Mouse (Mus musculus): ENCODE results near the gene BC055324.
"Not testable (repeated sequence)": the region's sequence is repeated elsewhere in the genome, so short reads cannot be mapped to it uniquely, and the experiment has no call there.

BC055324 gene

DNA sequence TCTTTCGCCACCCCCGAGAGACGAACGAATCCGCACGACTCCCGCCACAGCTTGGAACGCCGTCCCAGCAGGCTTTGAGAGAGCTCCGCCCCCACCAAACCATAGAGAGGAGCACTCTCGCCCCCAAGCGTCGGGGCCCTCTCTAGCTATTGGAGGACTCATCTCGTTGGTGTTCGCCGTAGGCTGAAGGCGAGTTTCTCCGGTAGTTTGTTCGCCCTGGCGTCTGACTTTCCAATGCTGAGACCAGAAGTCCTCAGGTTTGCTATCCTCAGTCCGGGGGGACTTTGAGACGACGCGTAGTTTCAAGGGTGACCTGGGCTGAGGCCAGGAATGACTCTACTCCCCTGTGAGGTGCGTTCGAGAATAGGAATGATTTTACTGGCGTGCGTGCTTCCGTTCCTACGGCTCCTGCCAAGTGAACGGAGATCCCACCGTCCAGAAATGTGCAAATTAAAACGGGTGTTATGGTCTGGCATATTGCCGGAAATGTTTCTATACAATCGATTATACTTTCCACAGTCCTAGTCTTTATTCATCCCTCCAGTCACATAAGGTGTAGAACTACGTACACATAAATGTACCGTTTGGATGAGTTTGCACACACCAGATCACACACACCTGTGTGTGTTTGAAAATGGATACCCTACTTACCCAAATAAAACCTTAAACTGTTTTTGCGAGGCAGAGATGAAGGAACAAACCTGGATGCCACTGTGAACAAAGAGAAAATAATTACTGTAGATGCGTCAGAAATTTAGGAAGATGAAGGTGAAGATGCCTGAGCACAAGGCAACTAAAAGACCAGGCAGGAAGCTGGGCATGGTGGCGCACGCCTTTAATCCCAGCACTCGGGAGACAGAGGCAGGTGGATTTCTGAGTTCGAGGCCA, at the start of gene BC055324, which contains the start of gene Mettl18:
TSS of gene BC055324 (minus strand) at position 76 of the 888 bp plus-strand sequence.
TSS of gene Mettl18 (plus strand) at position 169 of the 888 bp plus-strand sequence.
- in situ Hi-C loops (cut with MseI, MboI), result no loop called here

DNA sequence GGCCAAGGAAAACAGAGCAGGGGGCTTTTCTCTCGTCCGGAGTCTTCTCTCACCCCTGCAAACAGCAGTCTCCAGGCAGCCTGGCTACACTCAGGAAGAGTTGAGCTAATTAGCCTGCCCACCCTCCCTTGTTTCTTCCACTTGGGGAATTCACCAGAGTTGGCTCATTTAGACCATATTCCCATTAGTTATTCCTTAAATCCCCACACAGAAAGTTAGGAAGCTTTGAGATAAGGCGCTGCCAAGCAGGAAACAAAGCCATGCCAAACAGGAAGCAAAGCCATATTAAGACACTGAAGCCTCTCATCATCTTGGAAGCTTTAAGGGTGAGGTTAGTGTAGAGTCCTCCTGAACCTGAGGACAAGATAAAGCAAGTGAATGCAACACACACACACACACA, 49.0 kb upstream of the BC055324 start:
- in situ Hi-C loops (cut with MseI, MboI), result no loop called here

DNA sequence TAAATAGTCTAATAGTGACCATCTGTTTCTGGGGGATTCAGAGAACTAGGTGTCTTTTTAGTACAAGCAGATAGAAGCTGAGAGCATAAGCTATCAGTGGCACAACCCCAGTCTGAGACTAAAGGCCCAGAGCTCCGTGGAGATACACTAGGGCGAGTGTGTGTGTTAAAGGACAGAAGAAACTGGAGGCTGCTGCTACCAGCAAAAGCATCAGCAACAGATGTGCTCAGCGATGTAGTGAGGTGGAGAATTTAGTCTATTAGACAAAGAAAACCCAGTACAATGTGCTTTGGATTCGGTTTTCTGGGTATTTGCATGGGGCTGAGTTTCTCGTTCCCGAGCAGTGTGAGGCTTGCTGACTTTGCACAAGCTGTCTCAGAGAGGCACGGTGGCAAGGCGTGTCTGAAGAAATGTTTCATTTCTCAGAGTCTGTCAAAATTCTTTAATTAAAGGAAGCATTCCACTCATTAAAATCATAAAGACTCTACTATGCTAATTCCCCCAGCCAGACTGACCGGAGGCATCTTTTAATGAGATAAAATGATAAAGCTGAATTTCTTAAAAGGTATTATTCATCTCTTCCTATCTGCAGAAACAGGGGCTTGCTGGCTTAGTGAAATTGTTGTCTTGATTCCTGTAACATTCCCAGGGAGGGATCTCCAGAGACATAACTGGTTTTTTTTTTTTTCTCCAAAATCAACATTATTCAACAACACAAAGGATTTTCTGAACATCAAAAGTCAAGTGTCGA, 46.0 kb upstream of the BC055324 start:
- in situ Hi-C loops (cut with MseI, MboI), result no loop called here

DNA sequence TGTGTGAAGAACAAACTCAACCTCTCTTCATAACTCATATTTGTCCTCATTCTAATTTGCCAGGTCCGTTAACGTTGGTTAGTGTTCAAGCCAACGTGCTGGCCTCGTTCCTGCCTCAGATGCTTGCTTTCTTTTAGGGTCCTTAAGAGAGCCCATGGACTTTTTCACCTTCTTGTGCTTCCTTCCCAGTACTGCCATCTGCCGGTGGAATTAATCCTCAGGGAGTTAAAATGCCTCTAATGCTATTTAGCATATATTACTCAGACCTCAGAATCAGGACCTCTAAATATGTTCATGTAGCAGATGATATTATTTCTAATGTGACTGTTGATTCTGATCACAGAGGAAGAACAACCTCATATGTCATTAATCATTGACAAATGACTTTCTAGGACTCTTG, 32.8 kb upstream of the BC055324 start:
- in situ Hi-C loops (cut with MseI, MboI), result no loop called here

DNA sequence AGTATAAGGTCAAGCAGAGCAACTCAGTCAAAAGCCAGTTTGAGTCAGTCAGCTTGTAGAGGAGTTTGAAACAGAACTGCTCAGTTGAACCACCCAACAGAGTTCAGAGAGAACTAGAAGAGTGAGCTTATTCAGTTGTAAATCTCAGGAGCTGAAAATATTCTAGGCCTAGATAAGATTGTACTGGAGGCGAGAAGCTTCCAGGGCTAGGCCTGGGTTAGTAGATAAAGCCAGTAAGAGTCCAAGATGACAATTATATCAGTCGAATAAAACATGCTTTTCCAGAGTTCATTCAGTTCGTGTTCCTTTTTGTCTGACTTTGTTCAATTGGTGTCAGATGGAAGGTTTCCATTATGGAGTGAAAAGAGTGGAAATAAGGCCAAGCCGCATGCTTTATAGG, 31.1 kb upstream of the BC055324 start:
- in situ Hi-C loops (cut with MseI, MboI), result no loop called here

DNA sequence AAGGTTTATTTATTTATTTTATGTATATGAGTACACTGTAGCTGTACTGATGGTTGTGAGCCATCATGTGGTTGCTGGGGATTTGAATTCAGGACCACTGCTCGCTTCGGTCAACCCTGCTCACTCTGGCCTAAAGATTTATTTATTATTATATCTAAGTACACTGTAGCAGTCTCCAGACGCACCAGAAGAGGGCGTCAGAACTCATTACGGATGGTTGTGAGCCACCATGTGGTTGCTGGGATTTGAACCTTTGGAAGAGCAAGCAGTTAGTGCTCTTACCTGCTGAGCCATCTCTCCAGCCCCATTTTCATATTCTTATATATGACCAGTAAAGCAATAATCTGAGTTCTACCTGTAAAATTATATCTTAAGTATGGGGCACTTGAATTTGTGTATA, 27.5 kb upstream of the BC055324 start:
- in situ Hi-C loops (cut with MseI, MboI), result not testable (repeated sequence)

DNA sequence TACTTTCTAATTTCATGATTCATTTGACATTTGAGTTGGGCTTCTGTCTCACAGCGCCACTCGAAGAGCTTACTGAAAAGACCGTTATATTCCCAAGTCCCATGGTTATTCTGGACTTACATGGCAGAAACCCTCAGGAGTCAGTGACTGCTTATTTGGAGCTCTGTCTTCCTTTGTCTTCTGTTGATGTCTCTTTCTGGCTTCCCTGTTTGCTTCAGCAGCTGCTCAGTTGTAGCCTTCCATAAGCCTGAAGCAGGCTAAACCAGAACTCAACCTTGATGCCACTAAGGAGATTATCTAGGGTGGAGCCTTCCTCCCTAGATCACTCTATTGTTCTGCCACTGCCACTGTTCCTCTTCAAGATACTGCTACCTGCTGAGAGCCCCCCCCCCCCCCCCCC, 26.1 kb upstream of the BC055324 start:
- in situ Hi-C loops (cut with MseI, MboI), result not testable (repeated sequence)

DNA sequence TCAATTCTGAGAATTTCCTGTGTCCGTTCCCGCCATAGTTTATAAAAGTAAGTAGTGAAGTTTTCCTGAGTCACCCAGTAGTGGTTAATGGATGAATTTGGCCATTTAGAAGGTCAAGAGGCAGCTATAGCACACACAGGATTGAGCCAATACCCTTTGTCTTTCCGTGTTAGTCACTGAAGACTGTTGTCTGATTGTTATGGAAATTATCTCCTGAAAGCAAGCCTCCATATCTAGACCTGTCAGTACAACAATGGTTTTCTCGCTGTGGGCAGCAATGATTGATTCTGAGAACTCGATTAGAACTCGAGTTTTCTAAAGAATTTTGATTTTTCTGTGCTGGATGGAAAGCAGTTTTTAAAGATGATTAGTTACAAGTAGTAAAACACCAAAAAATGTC, 25.2 kb upstream of the BC055324 start:
- in situ Hi-C loops (cut with MseI, MboI), result loop anchor here in 1 of 2 experiments (10.0 kb wide), 1 partner anchor 115 kb away; no protein-coding TSS in a partner anchor

DNA sequence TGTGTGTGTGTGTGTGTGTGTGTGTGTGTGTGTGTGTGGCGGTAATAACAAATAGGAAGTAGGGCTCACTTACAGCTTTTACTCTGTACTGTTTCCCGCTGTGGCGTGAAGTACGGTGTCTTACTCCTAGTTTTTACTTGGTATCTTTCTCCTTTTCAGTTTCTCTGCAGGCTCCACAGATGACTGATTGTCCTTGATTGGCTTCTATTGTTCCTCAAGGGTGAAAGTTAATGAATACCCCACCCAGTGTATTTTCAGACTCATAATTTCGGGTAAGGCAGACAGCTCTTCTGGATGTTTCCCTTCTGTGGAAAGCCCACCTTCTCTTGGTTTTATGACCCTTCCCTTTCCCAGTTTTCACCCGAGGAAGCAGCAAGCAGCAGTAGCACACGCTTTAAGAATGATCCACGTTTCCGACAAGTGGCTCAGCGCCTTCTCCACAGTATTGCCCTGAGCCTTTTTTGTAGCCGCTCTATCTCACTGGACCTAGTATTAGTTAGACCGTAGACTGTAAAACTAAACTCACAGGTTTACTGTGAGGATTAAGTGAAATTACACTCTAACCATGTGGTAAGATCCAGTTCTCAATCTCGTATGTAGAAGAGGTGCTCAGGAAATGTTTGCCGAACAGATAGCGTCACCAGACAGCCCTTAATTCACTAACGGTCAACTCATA, 23.8 kb upstream of the BC055324 start:
- in situ Hi-C loops (cut with MseI, MboI), result loop anchor here in 1 of 2 experiments (10.0 kb wide), 1 partner anchor 116 kb away; no protein-coding TSS in a partner anchor

DNA sequence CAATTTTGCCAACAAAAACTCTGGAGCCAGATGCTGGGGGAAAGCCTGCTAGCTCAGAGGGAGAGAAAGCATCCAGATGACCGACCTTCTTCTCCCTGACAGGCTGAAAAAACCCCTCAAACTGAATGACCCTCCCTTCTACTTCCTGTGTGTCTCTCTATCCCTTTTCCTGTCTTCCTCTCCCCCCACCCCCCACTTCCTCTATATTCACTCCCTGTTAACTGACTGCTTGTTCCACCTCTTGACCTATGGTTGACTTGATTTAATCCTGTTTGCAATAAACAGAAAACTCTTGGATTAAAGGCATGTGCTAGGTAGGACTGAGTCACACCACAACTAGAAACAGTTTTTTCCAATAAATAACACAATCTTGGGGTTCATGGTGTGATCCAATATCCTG, 20.0 kb upstream of the BC055324 start:
- in situ Hi-C loops (cut with MseI, MboI), result loop anchor here in 1 of 2 experiments (10.0 kb wide), 1 partner anchor 120 kb away; no protein-coding TSS in a partner anchor

DNA sequence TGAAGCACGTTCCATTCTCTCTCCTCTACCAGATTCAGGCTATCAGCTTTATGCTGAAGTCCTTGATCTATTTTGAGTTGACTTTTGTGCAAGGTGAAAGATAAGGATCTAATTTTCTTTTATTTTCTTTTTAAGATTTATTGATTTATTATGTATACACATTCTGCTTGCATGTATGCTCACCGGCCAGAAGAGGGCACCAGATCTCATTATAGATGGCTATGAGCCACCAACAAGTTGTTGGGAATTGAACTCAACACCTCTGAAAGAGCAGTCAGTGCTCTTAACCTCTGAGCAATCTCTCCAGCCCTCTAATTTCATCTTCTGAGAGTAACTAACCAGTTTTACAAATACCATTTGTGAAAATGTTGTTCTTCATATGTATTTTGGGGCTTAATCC, 14.6 kb upstream of the BC055324 start:
- in situ Hi-C loops (cut with MseI, MboI), result no loop called here

DNA sequence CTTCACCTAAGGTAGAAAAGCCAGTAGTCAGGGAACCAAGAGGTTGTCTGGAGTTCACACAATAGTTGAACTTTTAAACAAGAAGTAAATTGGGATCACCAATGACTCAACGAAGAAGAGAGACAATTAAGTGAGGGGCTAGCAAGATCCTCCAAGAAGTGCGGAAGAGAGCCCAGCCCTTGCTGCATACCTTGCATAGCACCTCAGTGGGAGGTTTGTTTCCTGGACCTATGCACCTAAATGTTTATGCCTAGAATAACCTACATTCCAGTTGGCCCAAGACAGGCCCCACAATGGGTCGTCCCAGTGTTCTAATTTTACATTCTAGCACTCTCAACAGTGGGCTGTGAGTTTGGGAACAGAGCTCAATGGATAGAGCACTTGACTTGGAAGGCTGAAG, 9.7 kb upstream of the BC055324 start:
- in situ Hi-C loops (cut with MseI, MboI), result no loop called here

DNA sequence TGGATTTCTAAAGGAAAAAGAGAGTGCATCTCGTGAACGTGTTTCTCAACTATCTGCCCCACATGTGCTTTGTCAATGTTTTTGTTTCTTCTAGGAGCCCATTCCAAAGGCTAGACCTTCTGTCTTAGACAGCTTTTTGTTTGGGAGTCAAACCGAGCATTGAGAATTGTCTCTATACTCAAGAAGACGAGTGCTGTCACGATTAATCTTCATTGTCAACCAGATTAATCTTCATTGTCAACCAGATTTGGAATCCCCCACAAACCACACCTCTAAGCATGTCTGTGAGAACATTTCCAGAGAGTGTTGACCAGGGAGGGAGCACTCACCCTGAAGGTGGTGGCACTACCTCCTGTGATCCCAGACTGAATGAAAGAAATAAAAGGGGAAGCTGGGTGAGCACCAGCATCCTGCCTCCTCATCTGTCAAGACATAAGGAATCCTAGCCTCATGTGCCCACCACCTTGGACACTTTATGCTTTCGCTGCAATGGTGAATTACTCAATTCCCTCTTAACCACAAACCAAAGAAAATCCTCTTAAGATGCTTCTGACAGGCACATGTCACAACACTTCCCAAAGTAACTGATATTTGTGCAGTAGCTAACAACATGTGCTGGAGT, 7.3 kb upstream of the BC055324 start:
- in situ Hi-C loops (cut with MseI, MboI), result no loop called here

DNA sequence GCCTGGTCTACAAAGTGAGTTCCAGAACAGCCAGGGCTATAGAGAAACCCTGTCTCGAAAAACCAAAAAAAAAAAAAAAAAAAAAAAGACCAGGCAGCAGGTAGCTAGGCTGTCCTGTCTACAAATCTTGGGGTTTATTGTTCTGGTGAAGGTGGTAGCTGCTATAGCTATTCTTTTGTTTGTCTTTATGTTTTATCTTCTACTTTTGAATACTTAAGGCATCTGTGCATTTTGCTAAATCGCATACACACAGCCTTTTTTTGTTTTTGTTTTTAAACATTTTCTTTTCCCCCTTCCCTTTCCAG, 965 bp upstream of the BC055324 start:
- in situ Hi-C loops (cut with MseI, MboI), result no loop called here

DNA sequence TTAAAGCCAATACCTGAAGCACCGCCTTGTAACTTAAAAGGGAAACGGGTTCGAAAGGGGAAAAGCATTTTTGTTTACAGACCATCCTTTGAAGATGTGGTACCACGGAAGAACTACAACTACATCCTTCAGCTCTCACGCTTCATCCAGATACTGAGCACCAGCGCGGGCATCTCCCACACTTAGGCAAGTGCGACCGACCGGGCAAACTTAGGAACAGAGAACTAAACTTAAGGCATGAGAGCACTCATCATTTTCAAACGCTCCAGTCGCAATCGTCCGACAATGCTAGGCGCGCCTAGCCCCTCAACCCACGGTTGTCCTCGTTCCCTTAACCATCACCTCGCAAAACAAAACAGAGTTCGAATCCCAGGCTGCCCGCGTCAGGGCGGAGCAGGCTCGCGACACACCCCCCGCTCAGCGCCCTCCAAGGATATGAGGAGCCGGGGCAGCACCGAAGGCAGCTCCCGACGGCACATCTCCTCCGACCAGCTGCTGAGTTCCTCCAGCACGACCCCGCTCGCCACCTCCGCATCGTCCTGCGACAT, 349 bp downstream of the BC055324 start:
- in situ Hi-C loops (cut with MseI, MboI), result no loop called here

DNA sequence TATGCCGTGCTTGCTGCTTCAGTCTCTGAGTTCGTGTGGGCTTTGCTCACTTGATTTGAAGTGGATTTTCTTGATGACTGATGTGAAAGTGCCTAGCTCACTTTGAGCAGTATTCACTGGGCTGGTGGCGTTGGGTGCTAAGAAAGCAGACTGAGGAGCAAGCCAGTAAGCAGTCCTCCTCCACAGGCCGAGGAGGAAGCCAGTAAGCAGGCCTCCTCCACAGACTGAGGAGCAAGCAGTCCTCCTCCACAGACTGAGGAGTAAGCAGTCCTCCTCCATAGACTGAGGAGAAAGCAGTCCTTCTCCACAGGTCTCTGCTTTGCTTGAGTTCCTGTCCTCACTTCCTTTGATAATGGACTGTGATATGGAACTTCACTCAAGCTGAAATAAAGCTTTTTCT, 2.2 kb downstream of the BC055324 start:
- in situ Hi-C loops (cut with MseI, MboI), result no loop called here

DNA sequence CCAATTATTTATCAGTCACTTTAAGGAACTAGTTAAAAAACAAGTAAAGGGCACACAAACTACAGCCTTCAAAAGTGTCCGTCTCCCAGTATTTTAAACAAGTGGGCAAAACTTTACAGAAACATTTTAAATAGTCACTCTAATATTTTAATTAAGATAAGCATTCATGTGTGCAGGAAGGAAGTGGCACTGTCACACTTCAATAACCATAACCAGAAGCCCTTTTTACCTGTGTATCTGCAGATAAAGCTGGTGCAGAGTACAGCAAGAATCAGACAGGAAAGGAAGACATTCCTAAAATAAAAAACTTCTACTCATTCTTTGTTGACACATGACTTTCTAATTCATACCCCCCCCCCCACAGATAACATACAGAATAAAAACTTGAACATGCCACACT, 18.1 kb downstream of the BC055324 start:
- in situ Hi-C loops (cut with MseI, MboI), result no loop called here

DNA sequence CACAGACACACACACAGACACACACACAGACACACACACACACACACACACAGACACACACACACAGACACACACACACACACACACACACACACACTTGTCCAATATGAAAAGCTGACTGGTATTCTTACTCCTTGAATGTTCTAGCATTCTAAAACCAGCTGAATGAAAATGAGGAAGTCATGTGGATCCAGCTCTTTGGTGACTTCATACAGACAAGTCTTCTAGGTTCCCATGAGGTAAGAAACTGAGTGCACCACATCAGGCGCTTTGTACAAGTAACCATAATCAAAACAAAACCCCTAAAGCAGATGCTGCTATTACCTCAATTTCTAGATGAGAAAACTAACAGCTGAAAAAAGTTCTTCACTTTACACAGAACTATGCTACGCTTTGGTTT, 19.5 kb downstream of the BC055324 start:
- in situ Hi-C loops (cut with MseI, MboI), result no loop called here

DNA sequence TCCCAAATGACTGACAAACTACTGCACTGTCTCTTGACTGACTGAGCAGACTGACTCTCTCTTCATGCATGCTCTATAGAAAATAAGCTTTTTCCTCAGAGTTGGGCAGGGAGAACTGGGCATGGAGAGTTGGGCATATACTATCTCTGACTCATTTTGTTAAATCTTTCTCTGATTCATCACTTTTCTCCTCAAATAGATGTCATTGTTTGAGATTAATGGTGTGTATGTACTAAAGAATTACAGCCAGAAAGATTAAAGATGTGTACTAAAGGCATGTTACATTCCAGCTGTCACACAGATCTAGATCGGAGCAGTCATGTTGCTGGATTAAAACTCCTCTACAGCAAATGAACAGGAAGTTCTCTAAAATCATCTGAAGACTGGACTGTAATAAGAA, 20.1 kb downstream of the BC055324 start:
- in situ Hi-C loops (cut with MseI, MboI), result no loop called here

DNA sequence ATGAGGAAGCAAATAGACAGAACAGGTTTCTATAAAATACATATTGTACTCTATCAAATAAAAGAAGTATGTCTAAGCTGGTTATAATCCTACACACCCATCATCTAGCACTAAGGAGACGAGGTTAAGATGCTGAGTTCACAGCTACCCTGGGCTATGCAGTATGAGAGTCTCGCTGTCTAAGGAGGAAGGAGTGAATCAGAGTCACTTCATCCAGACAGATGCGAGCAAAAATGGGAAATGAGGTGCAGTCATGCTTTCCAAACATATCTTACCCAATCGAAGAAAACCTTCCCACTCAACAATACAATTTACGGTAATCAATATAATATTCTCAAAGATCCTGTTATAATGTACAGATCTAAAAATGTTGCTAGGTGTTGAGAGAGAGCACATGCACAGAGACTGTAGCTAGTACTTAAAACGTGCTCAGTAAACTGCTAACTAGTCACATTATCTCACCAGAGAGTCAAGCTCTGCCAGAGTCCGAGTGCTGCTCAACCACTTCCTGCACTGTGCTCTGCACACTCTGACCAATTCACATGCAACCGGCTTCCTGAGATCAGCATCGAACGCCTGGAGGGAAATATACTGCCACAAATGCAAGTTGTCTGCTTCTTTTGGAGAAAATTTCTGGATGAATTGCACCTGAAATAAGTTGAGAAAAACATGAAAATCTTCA, 30.4 kb downstream of the BC055324 start:
- in situ Hi-C loops (cut with MseI, MboI), result no loop called here

DNA sequence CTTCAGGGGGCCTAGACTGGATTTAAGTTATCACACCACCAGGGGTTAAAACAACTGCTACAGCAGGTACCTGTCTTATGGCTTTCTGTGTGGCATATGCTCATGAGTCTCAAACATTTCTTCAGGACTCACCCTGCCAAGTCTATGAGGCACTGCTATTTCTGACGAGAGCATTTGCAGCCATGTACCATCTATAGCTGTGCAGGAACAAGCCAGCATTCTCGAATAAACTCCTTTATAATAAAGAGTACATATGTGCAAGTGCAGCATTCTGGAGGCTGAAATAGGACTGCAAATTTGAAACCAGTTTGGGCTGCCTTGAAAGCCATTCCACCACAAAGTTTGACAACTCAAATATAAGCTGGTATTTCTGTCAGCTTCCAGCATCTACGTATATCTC, 36.6 kb downstream of the BC055324 start:
- in situ Hi-C loops (cut with MseI, MboI), result no loop called here
